Mouse (Mus musculus) A20 (cell line): ENCODE measurements around the gene Prss28.

Experiments used
- DNase-seq: peaks from one replicate; pipeline ENCODE4 v3.0.0-alpha.2; 2011; ENCODE audit warnings: low read depth, low spot score

Prss28 gene

DNA sequence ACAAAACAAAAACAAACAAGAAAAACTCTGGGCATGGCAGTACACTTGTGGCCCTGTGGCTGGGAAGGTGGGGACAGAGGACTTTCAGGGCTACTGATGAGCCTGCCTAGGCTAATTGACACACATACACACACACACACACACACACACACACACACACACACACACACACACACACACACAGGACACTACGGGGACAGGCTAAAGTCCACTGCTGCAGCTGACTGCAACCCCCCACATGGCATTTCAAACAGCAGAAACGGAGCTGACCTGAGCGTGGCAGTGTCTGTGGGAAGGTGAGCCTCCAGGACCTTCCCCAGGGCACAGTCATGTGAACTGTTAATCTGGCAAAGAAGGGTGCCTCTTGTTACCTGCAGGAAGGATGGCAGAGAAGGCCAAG is 33.0 kb downstream of the Prss28 start:
- no peak for DNase-seq

- no peak for DNase-seq
These were observed 37.0 kb downstream of the Prss28 start, which contains the start of gene Tpsab1 for GRCm38 (mm10) chr17:25345462-25345861. Tpsab1 (minus strand) TSS chr17:25345562.

- no peak for DNase-seq
These were observed 52.8 kb downstream of the Prss28 start for GRCm38 (mm10) chr17:25361291-25361690.
